Mouse (Mus musculus): ENCODE measurements around the gene Sgk1.

GRCm38 (mm10) chr10:21882184-21883081, at the start of gene Sgk1:
- peak; percentile 59; the same call in 1 of the 2 replicates for TF ChIP-seq POLR2A (IDR thresholded peaks at IDR 0.05; ENCODE audit: borderline replicate concordance, insufficient read depth, low read length)
- no peak for TF ChIP-seq CTCF (IDR thresholded peaks at IDR 0.05; ENCODE audit: borderline replicate concordance, insufficient read depth, low read depth, low read length)
